Mouse (Mus musculus) kidney, postnatal 4 days (tissue): ENCODE data around the gene Lta.
"Not testable (repeated sequence)": the region's sequence is repeated elsewhere in the genome, so short reads cannot be mapped to it uniquely, and the experiment has no call there.

Experiments
- DNase-seq, 2 experiments: peaks; one replicate each; pipeline ENCODE4 v3.0.0; 2021; ENCODE audit warnings: mixed read lengths in 2 of 2

Gene Lta

DNA sequence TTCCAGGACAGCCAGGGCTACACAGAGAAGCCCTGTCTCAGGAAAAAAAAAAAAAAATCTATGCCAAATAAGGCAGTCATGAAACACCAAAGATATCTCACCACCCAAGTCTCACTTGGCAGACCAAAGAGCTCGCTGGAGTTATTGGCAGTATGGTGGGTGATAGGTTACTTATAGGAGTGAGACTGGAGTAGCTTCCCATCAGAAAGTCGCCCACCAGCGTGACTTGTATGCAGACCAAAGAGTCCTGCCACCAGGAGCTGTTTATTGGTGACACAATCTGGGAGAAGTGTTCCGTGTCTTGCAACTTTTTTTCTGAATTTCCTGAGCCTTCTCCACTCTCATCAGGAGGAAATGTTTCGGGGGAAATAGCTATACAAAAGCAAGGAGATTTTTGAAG is 34.5 kb upstream of the Lta start:
- no peak for DNase-seq

DNA sequence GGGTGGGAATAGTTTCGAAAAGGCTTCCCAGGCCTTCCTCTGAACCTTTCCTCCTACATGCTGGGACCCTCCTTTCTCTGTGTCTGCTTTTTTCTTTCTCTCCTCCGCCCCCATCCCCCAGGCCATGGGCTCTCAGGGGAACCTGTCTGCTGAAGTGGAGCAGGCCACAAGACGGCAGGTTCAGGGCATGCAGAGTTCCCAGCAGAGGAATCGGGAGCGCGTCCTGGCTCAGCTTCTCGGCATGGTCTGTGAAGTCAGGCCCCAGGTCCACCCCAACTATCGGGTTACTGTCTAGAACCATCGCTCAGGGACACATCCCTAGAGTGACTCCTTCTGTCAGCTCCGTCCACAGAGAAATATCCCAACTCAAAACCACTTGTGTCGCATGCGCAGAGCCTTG is 32.4 kb upstream of the Lta start:
- no peak for DNase-seq

DNA sequence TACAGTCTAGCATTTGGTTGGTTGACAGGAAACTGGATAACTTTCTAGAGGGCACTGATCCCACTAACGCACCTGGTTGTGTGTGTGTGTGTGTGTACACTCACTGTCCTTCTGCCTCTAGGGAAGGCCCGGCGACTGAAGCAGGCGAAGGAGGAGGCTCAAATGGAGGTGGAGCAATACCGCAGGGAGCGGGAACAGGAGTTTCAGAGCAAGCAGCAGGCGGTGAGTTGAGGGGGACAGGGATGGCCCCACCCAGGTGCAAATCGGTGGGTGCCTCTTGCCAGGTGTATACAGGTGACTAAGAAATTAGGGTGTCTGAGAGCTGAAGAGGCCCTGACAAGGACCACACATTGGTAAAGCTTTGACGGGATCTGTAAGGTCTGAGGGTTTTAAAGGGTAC is 31.8 kb upstream of the Lta start:
- DNase-seq, result no peak

DNA sequence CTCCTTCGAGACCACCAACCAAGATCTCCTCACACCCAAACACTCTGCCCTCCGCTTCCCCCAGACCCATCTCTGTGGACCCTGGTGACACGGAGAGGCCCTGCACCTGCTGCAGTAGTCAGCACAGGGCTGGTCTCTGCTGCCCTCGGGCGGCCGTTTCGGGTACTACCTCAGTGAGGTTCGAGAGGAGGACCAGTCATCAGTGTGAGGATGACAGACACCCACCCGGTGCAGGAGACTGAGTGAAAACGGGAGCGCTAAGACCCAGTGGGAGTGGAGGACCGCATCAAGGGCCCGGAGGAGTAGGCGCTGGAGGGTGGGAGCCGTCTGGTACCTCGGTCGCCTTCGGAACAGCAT is 31.2 kb upstream of the Lta start:
- DNase-seq, result peak; percentile 98 to 99

DNA sequence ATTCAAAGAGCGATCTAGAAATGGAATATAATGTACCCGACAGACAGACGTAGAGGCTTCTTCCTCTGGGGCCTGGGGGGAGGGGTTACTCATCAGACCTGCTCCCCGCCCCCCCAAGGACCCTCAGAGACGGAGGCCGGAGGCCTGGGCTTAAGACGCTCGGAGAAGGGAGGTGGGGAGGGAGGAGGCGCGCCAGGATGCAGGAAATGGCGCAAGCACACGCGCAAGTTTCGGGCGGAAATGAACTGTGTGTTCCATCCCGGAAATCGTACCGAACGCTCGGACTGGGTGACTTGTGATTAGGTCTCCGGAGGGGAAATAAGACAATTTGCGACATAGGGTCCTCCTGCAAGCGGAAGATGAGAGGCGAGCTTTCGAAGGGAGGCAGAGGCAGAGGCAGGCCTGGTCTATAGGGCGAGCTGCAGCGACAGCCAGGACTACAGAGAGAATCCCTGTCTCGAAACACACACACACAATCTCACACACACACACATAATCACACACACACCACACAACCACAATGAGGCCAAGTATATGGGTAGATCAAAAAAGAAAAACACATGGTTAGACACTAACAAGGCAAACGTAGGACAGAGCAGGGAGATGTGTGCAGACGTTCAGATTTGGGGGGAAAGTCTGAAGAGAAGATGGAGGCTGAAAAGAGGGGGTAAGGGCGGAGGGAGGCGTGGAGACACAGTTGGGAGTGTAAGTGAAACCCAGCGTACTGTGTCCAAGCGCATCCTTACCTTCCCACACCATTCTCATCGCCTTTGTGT is 30.7 kb upstream of the Lta start, which contains the start of gene Nfkbil1:
Gene Nfkbil1 (minus strand): TSS at position 179 of the 776 bp plus-strand sequence.
- peak; percentile 90 to 95 for DNase-seq

DNA sequence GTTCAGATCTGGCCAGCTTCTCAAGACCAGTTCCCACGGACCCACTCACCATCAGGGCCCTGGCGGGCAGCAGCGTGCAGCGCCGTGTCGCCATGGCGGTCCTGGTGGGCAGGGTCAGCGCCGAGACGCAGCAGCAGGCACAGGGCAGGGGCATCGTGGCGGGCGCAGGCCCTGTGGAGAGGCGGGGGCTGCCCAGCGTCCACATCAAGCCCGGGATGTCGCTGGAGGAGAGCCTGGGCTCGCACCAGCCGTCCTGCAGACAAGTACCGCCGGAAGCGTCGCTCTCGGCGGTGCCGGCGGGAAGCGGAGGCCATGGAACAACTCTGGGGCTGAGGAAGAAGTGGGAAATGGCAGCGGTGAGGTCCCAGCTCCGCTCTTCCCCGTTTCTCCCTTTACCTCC is 29.8 kb upstream of the Lta start:
- DNase-seq, result peak; percentile 67 to 78

DNA sequence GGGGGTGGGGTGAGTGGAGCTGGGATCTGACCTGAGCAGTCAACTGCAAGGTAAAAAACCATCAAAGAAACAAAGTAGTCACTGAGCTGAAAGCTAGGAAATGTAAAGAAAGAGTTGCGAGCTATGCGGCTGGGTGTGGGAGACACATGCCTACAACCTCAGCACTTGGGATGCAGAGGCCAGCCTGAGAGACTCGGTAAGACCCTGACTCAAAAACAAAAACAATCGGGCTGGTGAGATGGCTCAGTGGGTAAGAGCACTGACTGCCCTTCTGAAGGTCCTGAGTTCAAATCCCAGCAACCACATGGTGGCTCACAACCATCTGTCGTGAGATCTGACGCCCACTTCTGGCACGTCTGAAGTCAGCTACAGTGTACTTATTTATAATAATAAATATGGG is 28.9 kb upstream of the Lta start:
- DNase-seq, result not testable (repeated sequence)

DNA sequence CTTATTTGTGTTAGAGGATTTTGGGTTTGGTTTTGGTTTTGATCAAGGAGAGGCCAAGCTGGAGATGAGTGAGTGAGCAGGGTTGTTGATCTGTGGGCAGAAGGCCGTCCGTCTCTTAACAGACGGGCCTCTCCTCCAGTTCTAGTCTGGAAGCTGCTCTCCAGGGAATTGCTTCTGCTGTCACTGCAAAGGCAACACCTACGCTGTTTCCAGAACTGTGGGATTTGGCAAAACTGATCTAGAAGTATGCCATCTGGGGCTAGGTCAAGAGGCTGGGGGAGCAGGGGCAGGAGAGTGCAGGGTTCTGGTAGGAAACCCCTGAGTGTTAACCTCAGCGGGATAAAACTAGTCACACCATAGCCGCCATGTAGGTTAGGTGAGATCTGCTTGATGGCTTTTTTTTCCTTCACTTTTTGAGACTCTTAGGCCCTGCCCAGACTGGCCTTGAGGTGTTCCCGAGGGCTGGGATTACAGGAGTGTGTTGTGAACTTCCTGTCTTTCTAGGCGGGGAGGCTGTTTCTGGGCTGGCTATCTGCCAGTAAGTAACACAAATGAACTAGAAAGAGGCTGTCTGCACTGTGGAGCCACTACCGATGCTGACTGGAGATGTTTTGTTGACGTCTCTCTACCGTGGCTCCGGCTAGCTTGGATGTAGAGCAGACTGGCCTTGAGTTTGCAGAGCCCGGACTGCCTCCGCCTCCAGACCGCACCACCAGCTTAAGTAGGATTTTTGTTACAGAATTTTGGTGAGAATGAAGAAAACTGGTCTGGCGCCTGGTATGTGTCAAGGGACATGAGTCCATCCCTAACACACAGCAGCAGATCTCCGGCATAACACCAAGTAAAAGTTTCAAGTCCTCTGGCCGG is 28.2 kb upstream of the Lta start, which contains the start of gene Atp6v1g2:
Gene Atp6v1g2 (plus strand): TSS at position 547 of the 867 bp plus-strand sequence.
- peak; percentile 20 to 51 for DNase-seq

DNA sequence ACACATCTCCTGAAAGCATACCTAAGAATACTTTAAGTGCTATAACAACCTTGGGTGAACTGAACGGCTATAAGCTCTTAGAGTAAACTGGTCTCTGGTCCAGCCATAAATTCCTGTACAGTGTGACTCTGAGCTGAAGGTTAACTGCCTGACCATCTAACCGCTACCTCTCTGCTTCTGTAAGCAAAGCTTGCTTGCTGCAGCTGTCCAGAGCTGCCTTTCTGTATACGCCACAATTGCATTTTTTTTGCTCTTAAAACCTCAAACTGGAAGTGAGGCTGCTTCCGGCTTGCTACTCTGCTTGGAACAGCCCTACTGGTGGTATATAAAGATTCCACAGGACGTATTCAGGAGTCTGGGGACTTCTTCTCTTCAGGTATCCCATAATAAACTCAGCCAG is 27.5 kb upstream of the Lta start:
- DNase-seq, result peak; percentile 5 to 19

DNA sequence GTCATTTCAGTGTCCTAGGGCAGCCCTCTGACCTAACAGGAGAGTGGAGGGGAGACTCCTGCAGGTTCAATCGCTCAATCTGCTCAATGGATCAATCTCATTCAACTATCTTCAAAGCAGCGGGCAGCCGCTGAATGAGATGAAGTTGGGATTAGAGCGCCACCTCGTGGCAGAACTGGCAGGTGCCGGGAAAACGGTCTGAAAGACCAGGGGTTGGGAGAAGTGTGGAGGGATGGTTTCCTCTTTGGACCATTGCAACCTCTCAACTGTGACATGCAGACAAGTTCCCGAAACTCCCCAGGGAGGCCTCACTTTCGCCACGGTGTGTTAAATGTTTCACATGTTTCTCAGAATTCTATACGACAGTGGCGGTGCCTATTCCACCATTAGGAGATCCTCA is 26.9 kb upstream of the Lta start:
- peak; percentile 93 to 95 for DNase-seq

DNA sequence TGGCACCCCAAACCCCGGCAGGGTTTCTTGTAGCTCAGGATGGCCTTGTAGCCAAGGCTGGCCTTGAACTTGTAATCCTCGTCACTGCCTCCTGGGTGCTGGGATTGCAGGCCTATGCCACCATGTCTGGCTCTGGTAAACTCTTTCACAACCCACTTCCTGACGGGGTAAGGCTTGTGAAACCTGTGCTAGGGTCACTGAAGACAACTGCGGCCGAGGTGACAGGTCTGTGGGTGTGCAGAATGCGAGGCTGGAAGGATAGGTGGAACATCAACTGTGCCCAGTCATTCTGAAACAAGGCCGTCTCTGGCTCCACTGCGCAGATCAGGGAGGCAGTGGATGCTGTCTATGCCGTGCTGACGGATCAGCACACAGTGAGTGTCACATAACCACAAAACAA is 25.9 kb upstream of the Lta start:
- DNase-seq, result no peak

DNA sequence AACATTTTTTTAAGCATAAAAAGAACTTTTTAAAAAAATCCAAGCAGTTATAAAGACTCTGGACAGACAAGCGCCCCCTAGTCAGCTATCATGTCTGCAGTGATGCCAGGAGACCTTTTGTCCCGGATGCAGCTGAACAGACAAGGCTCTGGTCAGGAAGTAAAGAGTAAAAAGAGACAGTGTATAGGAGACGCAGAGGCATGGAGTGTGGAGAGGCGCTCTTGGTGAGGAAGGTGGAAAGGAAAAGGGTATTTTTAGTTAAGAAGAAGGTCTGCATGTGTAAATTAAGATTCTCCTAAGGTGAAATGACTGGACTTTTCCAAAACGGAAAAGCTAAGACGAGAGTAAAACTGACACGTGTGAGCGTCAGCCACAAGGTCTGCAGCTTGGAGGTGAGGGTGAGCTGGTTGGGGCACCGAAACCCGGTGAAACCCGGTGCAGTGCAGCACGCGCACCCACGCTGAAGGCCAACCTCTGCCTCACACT is 21.5 kb upstream of the Lta start:
- DNase-seq, result peak in 1 of 2 experiments; percentile 52

DNA sequence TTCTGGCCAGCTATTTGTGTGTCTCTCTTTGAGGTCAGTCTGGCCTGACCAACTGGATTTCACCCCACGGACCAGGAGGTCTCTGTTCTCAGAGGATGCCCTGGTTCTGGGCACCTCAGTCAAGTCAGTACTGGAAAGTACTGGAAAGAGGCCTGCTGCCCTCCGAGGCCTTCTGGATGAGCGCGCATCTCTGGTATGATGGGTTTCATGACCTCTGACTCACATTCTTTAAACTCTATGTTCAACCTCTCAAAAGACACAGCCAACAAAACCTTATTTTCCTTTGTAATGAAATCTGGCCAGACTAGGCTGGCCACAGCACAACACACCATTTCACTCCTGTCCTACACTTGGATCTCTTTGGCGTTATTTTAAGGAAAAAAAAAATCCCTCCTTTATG is 20.3 kb upstream of the Lta start:
- no peak for DNase-seq

DNA sequence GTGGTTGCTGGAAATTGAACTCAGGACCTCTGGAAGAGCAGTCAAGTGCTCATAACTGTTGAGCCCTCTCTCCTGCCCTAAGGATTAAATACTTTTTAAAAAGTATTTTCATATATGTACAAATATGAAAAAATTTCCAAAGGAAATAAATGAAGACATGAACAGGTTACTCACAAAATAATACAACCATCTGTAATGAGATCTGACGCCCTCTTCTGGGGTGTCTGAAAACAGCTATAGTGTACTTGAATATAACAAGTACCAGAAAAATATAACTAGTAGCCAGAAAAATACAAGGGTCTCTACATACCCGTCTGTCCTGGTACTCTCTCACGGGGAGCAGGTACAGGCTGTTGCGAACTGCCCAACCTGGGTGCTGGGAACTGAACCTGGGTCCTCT is 19.5 kb upstream of the Lta start:
- no peak for DNase-seq

DNA sequence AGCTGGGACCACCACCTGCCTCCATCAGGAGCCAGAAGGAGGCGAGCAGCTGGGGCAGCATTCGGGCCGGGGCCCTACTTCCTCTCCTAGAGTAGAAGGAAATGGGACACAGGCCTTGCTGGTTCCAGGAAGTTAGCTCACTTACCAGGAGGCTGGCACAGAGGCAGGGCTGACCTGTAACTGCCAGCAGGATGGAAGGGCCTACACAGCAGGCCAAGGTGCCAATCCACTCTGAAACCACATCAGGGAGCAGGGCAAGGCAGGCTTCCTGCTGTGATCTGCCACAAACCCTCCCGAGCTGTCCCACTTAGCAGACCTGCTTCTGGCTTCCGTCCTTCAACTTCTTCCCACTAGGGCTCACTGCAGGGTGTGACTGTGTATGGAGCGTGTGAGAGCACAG is 17.1 kb upstream of the Lta start:
- DNase-seq, result peak in 1 of 2 experiments; percentile 54

DNA sequence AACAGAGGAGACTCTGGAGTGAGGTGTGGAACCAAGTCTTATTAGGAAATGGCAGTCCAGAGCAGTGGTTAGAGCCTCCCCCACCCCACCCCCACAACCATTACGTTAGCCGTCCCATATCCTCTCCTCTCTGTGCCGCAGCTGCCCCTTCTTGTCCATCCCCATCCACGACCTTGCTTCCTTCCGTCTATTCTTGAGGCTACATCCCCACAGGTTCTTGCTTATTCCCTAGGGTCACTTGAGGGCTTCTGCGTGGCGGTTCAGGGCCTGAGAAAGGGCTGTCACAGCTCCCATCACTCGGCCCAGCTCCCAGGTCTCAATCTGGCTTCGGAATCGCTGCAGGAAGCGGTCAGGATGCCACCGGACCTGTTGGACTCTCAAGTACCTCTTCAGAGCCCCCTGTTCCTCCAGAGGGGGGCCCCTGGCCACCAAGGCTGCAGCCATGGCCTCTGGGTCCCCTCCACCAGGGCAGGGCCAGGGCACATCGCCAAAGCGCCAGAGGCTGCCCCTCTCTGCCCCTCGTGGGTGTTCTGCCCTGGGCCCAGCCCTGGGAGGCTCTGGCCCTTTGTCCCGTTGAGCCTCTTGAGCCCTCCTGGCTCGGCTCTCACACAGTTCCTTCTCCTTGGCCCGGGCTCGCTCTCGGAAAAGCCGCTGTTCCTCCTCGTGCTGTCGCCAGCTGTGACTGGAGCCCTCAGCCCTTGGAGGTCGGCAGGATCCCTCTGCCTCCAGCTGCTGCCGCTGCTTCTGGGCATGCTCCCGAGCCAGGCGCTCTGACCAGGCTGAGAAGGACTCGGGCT is 15.2 kb upstream of the Lta start, which contains the start of gene Gm16181:
Gene Gm16181 (plus strand): TSS at position 679 of the 797 bp plus-strand sequence.
- DNase-seq, result peak; percentile 64 to 73

DNA sequence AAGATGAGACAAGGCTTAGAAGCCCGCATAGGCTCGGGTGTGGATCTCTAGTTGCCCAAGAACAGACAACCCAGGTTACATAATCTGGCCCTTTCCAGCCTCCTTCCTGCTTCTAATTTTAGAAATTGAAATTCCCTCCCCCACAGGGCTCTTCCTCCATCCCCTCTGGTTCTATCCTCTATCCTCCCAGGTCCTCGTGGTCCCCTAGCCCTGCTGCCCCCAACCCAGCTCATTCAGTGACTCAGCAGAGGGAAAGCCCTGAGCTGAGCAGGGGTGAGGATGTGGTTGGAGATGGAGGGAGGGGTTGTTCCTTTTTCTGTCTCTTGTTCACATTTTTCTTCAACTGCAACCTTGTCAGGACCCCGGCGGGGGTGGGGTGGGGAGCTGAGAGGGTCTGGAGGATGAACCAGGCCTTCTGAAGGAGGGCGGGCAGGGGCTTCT is 14.5 kb upstream of the Lta start:
- DNase-seq, result no peak

DNA sequence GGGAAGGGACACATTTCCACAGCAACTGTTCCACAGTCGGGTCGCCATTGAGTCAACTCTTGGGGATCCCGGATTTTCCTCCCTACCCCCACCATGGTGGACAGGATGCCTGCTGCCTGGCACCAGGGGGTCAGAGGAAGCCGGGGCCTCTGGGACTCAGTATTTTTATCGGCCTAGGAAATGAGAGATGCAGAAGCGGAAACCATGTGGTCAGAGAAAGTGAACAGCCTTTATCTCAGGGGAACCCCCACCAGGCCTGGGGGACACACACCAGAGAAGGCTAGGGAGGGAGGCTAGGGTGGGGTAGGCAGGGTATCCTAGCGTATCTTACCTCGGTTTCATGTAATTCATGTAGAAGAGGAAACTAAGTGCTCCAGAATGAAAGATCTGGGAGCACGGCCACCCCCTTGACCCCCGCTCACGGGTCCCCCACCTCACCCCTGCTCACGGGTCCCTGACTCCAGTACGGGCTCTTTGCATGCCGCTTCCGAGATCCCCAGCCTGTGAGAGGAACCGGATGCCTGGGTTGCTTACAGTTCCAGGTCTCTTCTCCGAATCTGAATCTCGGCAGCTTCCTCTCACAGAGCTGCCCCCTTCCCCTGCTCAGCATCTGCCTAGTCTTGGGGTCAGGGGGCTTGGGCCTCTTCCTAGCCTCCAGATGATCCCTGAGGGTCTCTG is 13.5 kb upstream of the Lta start:
- peak; percentile 45 to 64 for DNase-seq

DNA sequence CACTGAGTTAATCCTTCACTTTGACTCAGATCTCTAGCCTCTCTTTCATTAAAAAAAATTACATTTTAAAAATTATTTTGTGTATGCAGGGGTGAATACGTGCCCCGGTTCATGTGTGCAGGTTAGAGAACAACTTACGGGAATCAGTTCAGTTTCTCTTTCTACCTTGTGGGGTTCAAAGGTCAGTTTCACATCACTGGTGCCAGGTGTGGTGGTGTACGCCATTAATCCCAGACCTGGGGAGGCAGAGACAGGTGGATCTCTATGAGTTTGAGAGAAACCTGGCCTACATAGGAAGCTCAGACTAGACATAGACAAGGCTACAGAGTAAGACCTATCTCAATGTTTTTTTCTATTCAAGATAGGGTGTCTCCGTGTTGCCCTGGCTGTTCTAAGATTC is 7.9 kb upstream of the Lta start:
- no peak for DNase-seq

DNA sequence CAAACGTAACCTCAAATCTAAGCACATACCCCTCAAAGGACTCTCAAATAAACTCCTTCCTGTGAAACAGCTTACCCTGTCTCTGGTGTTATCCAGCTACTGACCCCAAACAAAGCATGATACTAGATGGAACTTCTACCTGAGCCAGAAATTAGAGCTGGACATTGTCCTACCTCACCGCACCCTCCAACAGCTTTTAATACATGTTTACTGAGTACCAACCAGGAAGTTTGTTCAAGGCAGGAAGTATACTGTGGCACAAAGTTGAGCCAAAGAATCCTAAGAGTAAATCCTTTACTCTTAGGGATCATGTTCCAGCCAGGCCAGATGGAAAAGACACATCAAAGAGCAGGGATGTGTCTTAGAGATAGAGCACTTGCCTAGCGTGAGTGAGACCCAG is 5.4 kb upstream of the Lta start:
- DNase-seq, result no peak

DNA sequence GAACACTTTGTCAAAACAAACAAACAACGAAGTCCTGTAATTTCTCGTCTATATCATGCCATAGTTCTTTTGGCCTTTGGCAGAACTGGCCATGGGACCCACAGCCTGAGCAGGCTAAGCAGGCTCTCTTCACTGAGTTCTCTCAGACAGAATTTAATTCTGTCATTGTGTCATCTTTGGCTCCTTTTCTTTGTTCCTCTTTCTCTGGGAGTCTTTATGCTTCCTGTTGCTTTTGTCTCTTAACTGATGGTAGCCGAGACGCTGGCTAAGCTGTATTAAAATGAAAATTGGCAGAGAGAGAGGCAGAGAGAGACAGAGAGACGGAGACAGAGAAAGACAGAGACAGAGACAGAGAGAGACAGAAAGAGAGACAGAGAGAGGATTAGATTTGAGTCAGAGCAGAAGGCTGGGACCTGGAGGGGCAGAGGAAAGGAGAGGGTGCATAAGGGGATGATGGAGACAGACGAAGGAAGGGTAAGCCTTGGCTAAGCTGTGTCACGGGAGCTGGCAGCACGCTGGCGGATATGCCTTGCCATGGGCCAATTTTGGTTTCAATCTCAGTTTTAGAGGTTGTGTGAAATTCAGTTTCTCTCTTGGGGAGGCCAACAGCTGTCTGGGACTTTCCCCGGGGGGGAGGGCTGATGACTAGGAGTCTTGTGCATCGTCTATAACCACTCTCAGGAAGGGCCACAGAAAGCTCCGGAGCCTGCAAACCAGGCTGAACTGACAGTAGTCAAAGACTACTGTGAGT is 4.8 kb upstream of the Lta start:
- DNase-seq, result no peak

DNA sequence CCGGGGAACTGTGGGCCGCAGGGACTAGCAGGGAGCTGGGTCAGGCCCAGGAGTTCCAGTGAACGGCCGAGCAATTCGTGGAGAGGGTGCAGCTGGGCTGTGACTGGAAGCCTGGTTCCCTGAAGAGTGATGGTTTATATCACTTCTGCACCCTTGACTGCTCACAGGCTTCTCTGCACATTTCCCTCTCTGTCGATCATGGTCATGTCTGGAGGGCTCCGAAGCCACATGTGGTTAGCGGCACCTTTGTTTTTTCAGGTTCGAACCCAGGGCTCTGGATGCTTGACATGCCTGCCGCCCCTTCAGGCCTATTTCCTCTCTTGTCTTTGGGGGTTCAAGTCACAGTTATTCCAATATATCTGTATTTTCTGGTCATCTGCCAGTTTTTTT is 224 bp upstream of the Lta start:
- DNase-seq, result no peak
